Mouse (Mus musculus): ENCODE results near the gene Tnfaip6. TPM values are rescaled to one million over a fixed set of nuclear protein-coding genes. Genes with fewer than 3 reads are reported as not detected.

Tnfaip6 gene
- total and polyA plus RNA-seq, 2 experiments from 2014 or later, result 1.7 to 3.7 TPM

DNA sequence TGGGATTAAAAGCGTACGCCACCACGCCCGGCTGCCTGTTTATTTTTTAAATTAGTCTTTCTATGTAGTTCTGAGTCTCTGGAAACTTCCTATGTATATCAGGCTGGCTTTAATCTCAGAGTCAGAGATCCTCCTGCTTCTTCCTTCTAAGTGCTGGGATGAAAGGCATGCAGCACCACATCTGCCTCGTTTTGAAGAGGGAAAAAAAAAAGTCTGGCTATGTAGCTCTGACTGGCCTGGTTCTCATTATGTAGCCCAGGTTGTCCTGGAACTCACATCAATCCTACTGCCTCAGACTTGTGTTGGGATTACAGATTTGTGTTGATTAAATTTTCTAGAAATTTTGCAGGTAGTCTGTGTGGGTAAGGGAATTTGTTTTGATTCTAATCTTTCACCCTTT lies 33.0 kb downstream of the Tnfaip6 start:
- no peak overlapping the region for H3K4me2 ChIP-seq (ENCODE audit: low read depth, low read length)
- H3K27me3 ChIP-seq (ENCODE audit: control insufficient read depth, insufficient read depth, low read length), result no peaks in the 10 kb centered on the region
- H3K9me3 ChIP-seq (replicated peaks; ENCODE audit: control insufficient read depth, low read length), result no peaks in the 10 kb centered on the region
- ATAC-seq (ENCODE audit: insufficient read depth, low read depth) (no peak), DNase-seq (ENCODE audit: low spot score) (no peak)
- H3K36me3 ChIP-seq (replicated peaks; ENCODE audit: control insufficient read depth, insufficient read depth, low read length), result peaks cover 9% of the 10 kb centered on the region; the same call in 1 of the 2 replicates
- H3K4me3 ChIP-seq (ENCODE audit: low read depth, low read length), result no peak overlapping the region
- peaks cover 5% of the 10 kb centered on the region; the same call in 1 of the 2 replicates for H3K4me1 ChIP-seq (ENCODE audit: control insufficient read depth, insufficient read depth)
- no peak overlapping the region for H3K27ac ChIP-seq (ENCODE audit: low read depth)
- no peak for TF ChIP-seq CTCF (IDR thresholded peaks at IDR 0.05; ENCODE audit: low read depth)
- no peak for TF ChIP-seq EP300 (IDR thresholded peaks at IDR 0.05; ENCODE audit: low read depth)
- 85% methylated on average over 5 of the region's 5 CpGs for WGBS
- no peak overlapping the region for H3K9ac ChIP-seq (replicated peaks; ENCODE audit: low read depth, low read length)

DNA sequence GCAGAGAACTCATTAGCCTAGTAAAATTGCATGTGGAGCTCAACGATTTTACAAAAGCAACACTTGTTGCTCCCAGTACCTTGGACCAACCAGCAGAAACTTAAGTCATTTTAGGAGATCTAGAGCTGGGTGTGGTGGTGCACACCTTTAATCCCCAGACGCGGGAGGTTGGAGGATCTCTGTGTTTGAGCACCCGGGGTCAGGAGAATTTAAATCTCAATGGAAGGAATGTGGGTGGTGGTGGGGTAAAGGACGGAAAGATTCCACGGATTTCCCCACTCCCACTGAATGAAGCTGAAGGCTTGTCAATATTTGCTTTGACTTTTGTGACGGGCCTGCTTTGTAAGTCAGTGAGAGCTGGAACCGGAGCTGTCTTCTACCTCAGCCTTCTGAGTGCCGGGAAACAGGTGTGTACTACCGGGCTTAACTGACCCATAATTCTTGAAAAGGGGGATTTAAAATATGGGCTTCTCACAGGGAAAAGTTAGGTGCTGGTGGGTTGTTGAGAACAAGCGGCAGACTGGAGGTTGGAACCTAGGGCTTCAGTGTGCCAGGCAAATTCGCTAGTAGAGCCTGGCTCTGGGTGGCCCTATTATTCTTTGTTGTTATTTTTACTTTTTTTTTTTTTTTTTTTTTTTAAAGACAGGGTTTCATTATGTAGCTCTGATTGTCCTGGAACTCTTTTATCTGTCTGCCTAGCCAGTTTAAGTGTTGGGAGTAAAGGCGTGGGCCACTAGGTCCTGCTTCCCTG lies 33.6 kb downstream of the Tnfaip6 start:
- H3K9ac ChIP-seq (replicated peaks; ENCODE audit: low read depth, low read length), result no peak overlapping the region

DNA sequence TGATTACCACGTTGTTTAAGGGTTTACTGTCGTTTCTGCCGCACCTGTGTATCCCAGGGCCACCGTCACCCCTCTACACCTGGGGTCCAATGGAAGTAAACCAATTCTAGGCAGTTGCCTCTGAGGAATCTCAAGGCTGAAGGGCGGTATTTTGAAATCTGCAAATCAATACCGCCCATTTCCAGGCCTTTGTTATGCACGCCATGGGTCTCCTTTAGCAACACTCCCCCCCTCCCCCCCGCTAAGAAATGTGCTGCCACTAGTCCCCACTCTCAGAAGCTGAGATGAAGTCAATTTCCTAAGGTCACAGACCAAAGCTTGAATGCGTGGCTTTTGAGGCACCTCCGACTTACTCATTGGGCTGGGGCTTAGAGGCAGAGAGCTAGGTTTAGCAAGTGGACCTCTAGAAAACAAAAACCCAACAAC lies 34.3 kb downstream of the Tnfaip6 start:
- 10% methylated on average over 10 of the region's 10 CpGs for WGBS
- DNase-seq (ENCODE audit: low spot score), result peak; percentile 20
- TF ChIP-seq CTCF (IDR thresholded peaks at IDR 0.05; ENCODE audit: low read depth) (no peak), EP300 (IDR thresholded peaks at IDR 0.05; ENCODE audit: low read depth) (no peak)
- Histone ChIP-seq H3K9me3 (replicated peaks; ENCODE audit: control insufficient read depth, low read length) (no peaks in the 10 kb centered on the region), H3K9ac (replicated peaks; ENCODE audit: low read depth, low read length) (peak overlapping the region; percentile 94), H3K27ac (ENCODE audit: low read depth) (peak overlapping the region; percentile 81), H3K4me3 (ENCODE audit: low read depth, low read length) (peak overlapping the region; percentile 94), H3K4me2 (ENCODE audit: low read depth, low read length) (peak overlapping the region; percentile 73), H3K4me1 (ENCODE audit: control insufficient read depth, insufficient read depth) (peaks cover 5% of the 10 kb centered on the region; the same call in 1 of the 2 replicates), H3K36me3 (replicated peaks; ENCODE audit: control insufficient read depth, insufficient read depth, low read length) (peaks cover 18% of the 10 kb centered on the region; the same call in 1 of the 2 replicates), H3K27me3 (ENCODE audit: control insufficient read depth, insufficient read depth, low read length) (no peaks in the 10 kb centered on the region)
- peak; percentile 7 for ATAC-seq (ENCODE audit: insufficient read depth, low read depth)

More for the DNA sequence above, 33.6 kb downstream of the Tnfaip6 start:
- ATAC-seq (ENCODE audit: insufficient read depth, low read depth) (no peak), DNase-seq (ENCODE audit: low spot score) (no peak)
- H3K4me3 ChIP-seq (ENCODE audit: low read depth, low read length), result no peak overlapping the region
- H3K27me3 ChIP-seq (ENCODE audit: control insufficient read depth, insufficient read depth, low read length), result no peaks in the 10 kb centered on the region
- peaks cover 12% of the 10 kb centered on the region; the same call in 1 of the 2 replicates for H3K36me3 ChIP-seq (replicated peaks; ENCODE audit: control insufficient read depth, insufficient read depth, low read length)
- TF ChIP-seq EP300 (IDR thresholded peaks at IDR 0.05; ENCODE audit: low read depth), result no peak
- no peak for TF ChIP-seq CTCF (IDR thresholded peaks at IDR 0.05; ENCODE audit: low read depth)
- 75% methylated on average over 13 of the region's 13 CpGs for WGBS
- no peak overlapping the region for H3K27ac ChIP-seq (ENCODE audit: low read depth)
- H3K4me1 ChIP-seq (ENCODE audit: control insufficient read depth, insufficient read depth), result peaks cover 5% of the 10 kb centered on the region; the same call in 1 of the 2 replicates
- H3K9me3 ChIP-seq (replicated peaks; ENCODE audit: control insufficient read depth, low read length), result no peaks in the 10 kb centered on the region
- no peak overlapping the region for H3K4me2 ChIP-seq (ENCODE audit: low read depth, low read length)

DNA sequence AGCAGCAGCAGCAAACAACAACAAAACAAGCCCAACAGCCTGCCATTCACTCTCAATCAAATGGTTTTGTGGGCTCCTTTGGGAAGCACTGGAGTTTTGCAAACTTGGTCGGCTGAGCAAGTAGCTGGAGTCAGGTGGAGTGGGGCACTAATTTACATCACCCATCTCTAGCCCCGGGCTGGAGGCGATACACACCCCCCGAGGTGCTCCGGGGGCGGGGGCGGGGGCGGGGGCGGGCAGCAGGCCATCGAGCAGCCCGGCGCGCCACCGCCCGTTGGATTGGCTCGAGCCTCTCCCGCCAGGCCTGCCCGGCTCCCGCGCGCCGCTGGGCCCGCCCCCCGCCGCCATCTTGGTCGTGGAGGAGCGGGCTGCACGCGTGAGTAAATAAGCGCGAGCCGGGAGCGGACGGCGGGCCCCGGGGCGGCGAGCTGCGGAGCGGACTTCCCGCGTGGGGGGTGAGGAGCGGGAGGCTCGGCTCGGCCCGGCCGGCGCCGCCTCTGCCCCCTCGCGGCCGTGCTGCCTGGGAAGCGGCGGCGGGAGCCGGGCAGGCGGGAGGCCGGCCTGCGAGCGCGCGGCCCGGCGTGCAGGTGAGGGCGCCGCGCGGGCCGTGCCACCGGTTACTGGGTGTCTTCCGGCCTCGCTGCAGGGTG lies 34.8 kb downstream of the Tnfaip6 start, which contains the start of gene Rif1:
Gene Rif1 (plus strand): TSS at position 342 of the 650 bp plus-strand sequence.
- peak; percentile 81 for DNase-seq (ENCODE audit: low spot score)
- TF ChIP-seq EP300 (IDR thresholded peaks at IDR 0.05; ENCODE audit: low read depth) (no peak), CTCF (IDR thresholded peaks at IDR 0.05; ENCODE audit: low read depth) (no peak)
- peak within 1 kb of the TSS; percentile 94 for H3K4me3 ChIP-seq (ENCODE audit: low read depth, low read length)
- H3K9me3 ChIP-seq (replicated peaks; ENCODE audit: control insufficient read depth, low read length), result no peaks in the 10 kb centered on the region
- H3K4me2 ChIP-seq (ENCODE audit: low read depth, low read length), result peak within 1 kb of the TSS; percentile 73
- H3K27me3 ChIP-seq (ENCODE audit: control insufficient read depth, insufficient read depth, low read length), result no peaks in the 10 kb centered on the region
- under 1% methylated on average over 56 of the region's 72 CpGs for WGBS
- peaks cover 23% of the 10 kb centered on the region; the same call in 1 of the 2 replicates for H3K36me3 ChIP-seq (replicated peaks; ENCODE audit: control insufficient read depth, insufficient read depth, low read length)
- H3K27ac ChIP-seq (ENCODE audit: low read depth), result peak within 1 kb of the TSS; percentile 81
- H3K4me1 ChIP-seq (ENCODE audit: control insufficient read depth, insufficient read depth), result peaks cover 5% of the 10 kb centered on the region; the same call in 1 of the 2 replicates
- H3K9ac ChIP-seq (replicated peaks; ENCODE audit: low read depth, low read length), result peak within 1 kb of the TSS; percentile 94
- peak; percentile 97 for ATAC-seq (ENCODE audit: insufficient read depth, low read depth)

DNA sequence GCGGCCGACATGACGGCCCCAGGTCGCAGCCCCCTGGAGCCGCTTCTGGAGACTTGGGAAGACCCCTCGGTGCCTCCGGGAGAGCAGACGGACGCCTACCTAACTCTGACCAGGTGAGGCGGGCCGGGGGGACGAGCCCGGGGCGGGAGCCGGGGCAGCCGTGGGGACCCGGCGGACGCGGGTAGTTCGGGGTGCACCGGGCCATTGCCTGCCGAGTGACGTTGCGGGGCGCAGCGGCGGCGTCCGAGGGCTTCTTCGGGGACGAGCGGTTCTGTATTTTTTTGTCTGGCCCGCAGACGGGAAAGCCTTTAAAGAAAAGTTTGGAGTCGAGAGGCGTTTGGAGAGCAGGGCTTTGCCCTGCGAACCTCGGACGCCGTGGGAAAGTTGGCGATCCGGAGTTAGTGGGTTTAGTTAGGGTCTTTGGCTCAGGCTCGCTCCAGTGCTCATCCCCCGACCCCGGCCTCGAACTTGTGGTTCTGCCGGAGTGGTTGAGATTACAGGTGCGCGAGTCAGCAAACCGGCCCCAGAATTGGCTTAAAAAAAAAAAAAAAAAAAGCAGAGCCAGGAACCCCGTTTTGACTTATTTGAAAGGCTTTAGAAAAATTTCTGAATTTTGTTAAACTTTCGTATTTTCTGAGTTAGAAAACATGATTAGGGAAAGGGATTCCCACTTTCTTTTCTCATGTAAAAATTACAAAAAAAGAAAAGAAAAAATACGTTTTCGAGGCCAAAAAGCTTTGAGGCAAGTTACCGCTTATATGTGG lies 35.5 kb downstream of the Tnfaip6 start:
- Histone ChIP-seq H3K4me2 (ENCODE audit: low read depth, low read length) (peak overlapping the region; percentile 73), H3K4me1 (ENCODE audit: control insufficient read depth, insufficient read depth) (peaks cover 5% of the 10 kb centered on the region; the same call in 1 of the 2 replicates), H3K27me3 (ENCODE audit: control insufficient read depth, insufficient read depth, low read length) (no peaks in the 10 kb centered on the region), H3K9me3 (replicated peaks; ENCODE audit: control insufficient read depth, low read length) (no peaks in the 10 kb centered on the region), H3K36me3 (replicated peaks; ENCODE audit: control insufficient read depth, insufficient read depth, low read length) (peaks cover 27% of the 10 kb centered on the region; the same call in 1 of the 2 replicates), H3K27ac (ENCODE audit: low read depth) (peak overlapping the region; percentile 81), H3K4me3 (ENCODE audit: low read depth, low read length) (peak overlapping the region; percentile 94), H3K9ac (replicated peaks; ENCODE audit: low read depth, low read length) (peak overlapping the region; percentile 94)
- no peak for TF ChIP-seq EP300 (IDR thresholded peaks at IDR 0.05; ENCODE audit: low read depth)
- TF ChIP-seq CTCF (IDR thresholded peaks at IDR 0.05; ENCODE audit: low read depth), result no peak
- ATAC-seq (ENCODE audit: insufficient read depth, low read depth), result peak; percentile 51
- 2% methylated on average over 55 of the region's 56 CpGs for WGBS
- DNase-seq (ENCODE audit: low spot score), result no peak
